Mouse (Mus musculus) ovary, postnatal 36 days (tissue): ENCODE measurements around the gene Gm9.
"Not testable (repeated sequence)": the region's sequence is repeated elsewhere in the genome, so short reads cannot be mapped to it uniquely, and the experiment has no call there.

Experiments used
- DNase-seq: peaks from one replicate; pipeline ENCODE4 v3.0.0; 2022; ENCODE audit warnings: low spot score, mixed read lengths

Gene Gm9

GRCm38 (mm10) chrX:37210941-37211340, at the start of gene Gm9:
Gene Gm9 (minus strand): TSS chrX:37211041.
- no peak for DNase-seq

- not testable (repeated sequence) for DNase-seq
Observed at GRCm38 (mm10) chrX:37249619-37250018, 38.8 kb upstream of the Gm9 start, which contains the start of gene Rhox3a. Gene Rhox3a (plus strand): TSS chrX:37249919.

- DNase-seq, result not testable (repeated sequence)
Observed at GRCm38 (mm10) chrX:37244676-37245075, 33.8 kb upstream of the Gm9 start, which contains the start of gene Rhox2a. Gene Rhox2a (plus strand): TSS chrX:37244976.

GRCm38 (mm10) chrX:37222158-37222557, 11.3 kb upstream of the Gm9 start, which contains the start of gene Rhox1:
Gene Rhox1 (minus strand): TSS chrX:37222258.
- not testable (repeated sequence) for DNase-seq

GRCm38 (mm10) chrX:37198676-37199075, 12.2 kb downstream of the Gm9 start:
- DNase-seq, result no peak

GRCm38 (mm10) chrX:37191744-37192379, 19.0 kb downstream of the Gm9 start:
- DNase-seq, result no peak

- DNase-seq, result peak; percentile 80
Observed at GRCm38 (mm10) chrX:37191105-37191743, 19.6 kb downstream of the Gm9 start, which contains the start of the genes Ndufa1 and Rnf113a1. Gene Ndufa1 (minus strand): TSS chrX:37191163. Gene Rnf113a1 (plus strand): TSS chrX:37191245.

GRCm38 (mm10) chrX:37190755-37191104, 20.1 kb downstream of the Gm9 start:
- no peak for DNase-seq

GRCm38 (mm10) chrX:37184401-37184800, 26.4 kb downstream of the Gm9 start:
- DNase-seq, result not testable (repeated sequence)

- no peak for DNase-seq
Observed at GRCm38 (mm10) chrX:37168742-37169141, 42.1 kb downstream of the Gm9 start, which contains the start of gene Akap14. Gene Akap14 (minus strand): TSS chrX:37168842.

GRCm38 (mm10) chrX:37167085-37167484, 43.8 kb downstream of the Gm9 start:
- DNase-seq, result no peak

GRCm38 (mm10) chrX:37163115-37163514, 47.7 kb downstream of the Gm9 start:
- DNase-seq, result no peak

- DNase-seq, result no peak
Observed at GRCm38 (mm10) chrX:37161169-37161568, 49.7 kb downstream of the Gm9 start.
